Mouse (Mus musculus): ENCODE results near the gene Gnai2. TPM values are rescaled to one million over a fixed set of nuclear protein-coding genes. Genes with fewer than 3 reads are reported as not detected.

The Gnai2 gene
- polyA plus RNA-seq, 1 experiment, result 499 TPM

- TF ChIP-seq SRF (IDR thresholded peaks at IDR 0.05; ENCODE audit: control insufficient read depth, insufficient read length, low read depth), result no peak
- no peak for TF ChIP-seq POLR2A (IDR thresholded peaks at IDR 0.05; ENCODE audit: insufficient read length, low read depth)
- no peak for TF ChIP-seq POLR2AphosphoS2 (IDR thresholded peaks at IDR 0.05; ENCODE audit: insufficient read length, low read depth)
- no peak for TF ChIP-seq MYOG (IDR thresholded peaks at IDR 0.05; ENCODE audit: control insufficient read depth in 1 of 3, insufficient read depth in 1 of 3, insufficient read length in 2 of 3, low read depth in 2 of 3)
- no peak for TF ChIP-seq CEBPB (IDR thresholded peaks at IDR 0.05; ENCODE audit: insufficient read depth, poor library complexity, severe bottlenecking)
- no peak for TF ChIP-seq TCF3 (IDR thresholded peaks at IDR 0.05; ENCODE audit: insufficient read length, low read depth)
- no peak for TF ChIP-seq REST (IDR thresholded peaks at IDR 0.05; ENCODE audit: insufficient read depth, insufficient read length)
- no peak for TF ChIP-seq MAX (IDR thresholded peaks at IDR 0.05; ENCODE audit: low read depth)
- no peak for TF ChIP-seq USF1 (IDR thresholded peaks at IDR 0.05; ENCODE audit: low read depth)
- no peak for TF ChIP-seq TCF12 (IDR thresholded peaks at IDR 0.05; ENCODE audit: insufficient read depth, poor library complexity, severe bottlenecking)
- no peak for TF ChIP-seq E2F4 (IDR thresholded peaks at IDR 0.05; ENCODE audit: insufficient read depth)
- no peak for TF ChIP-seq MYOD1 (IDR thresholded peaks at IDR 0.05; ENCODE audit: control insufficient read depth in 1 of 3, insufficient read length in 2 of 3, low read depth in 2 of 3)
- peaks cover 11% of the 10 kb centered on the region for H3K79me2 ChIP-seq (ENCODE audit: control insufficient read depth, insufficient read depth)
- H3K4me3 ChIP-seq, result no peak overlapping the region
- no peaks in the 10 kb centered on the region for H3K36me3 ChIP-seq (ENCODE audit: control insufficient read depth, insufficient read depth)
- no peak overlapping the region for H3K4me2 ChIP-seq (ENCODE audit: low read depth)
- H3ac ChIP-seq (ENCODE audit: control insufficient read depth, insufficient read length), result no peak overlapping the region
- H3K27me3 ChIP-seq (ENCODE audit: control insufficient read depth, insufficient read depth, insufficient read length), result no peaks in the 10 kb centered on the region
These were observed 63.4 kb downstream of the Gnai2 start for GRCm38 (mm10) chr9:107571534-107572326.

GRCm38 (mm10) chr9:107570845-107571244 lies 64.3 kb downstream of the Gnai2 start:
- no peak overlapping the region for H3K4me2 ChIP-seq (ENCODE audit: low read depth)
- no peak overlapping the region for H3K4me3 ChIP-seq
- no peak overlapping the region for H3ac ChIP-seq (ENCODE audit: control insufficient read depth, insufficient read length)
- H3K36me3 ChIP-seq (ENCODE audit: control insufficient read depth, insufficient read depth), result no peaks in the 10 kb centered on the region
- TF ChIP-seq MYOD1 (IDR thresholded peaks at IDR 0.05; ENCODE audit: control insufficient read depth in 1 of 3, insufficient read length in 2 of 3, low read depth in 2 of 3) (no peak), E2F4 (IDR thresholded peaks at IDR 0.05; ENCODE audit: insufficient read depth) (no peak), REST (IDR thresholded peaks at IDR 0.05; ENCODE audit: insufficient read depth, insufficient read length) (no peak), MAX (IDR thresholded peaks at IDR 0.05; ENCODE audit: low read depth) (no peak), CEBPB (IDR thresholded peaks at IDR 0.05; ENCODE audit: insufficient read depth, poor library complexity, severe bottlenecking) (no peak), POLR2AphosphoS2 (IDR thresholded peaks at IDR 0.05; ENCODE audit: insufficient read length, low read depth) (no peak), TCF3 (IDR thresholded peaks at IDR 0.05; ENCODE audit: insufficient read length, low read depth) (no peak), USF1 (IDR thresholded peaks at IDR 0.05; ENCODE audit: low read depth) (no peak), POLR2A (IDR thresholded peaks at IDR 0.05; ENCODE audit: insufficient read length, low read depth) (no peak), MYOG (IDR thresholded peaks at IDR 0.05; ENCODE audit: control insufficient read depth in 1 of 3, insufficient read depth in 1 of 3, insufficient read length in 2 of 3, low read depth in 2 of 3) (no peak)
- H3K79me2 ChIP-seq (ENCODE audit: control insufficient read depth, insufficient read depth), result peaks cover 11% of the 10 kb centered on the region
- H3K27me3 ChIP-seq (ENCODE audit: control insufficient read depth, insufficient read depth, insufficient read length), result no peaks in the 10 kb centered on the region

GRCm38 (mm10) chr9:107570016-107570415 lies 65.2 kb downstream of the Gnai2 start:
- Histone ChIP-seq H3K27me3 (ENCODE audit: control insufficient read depth, insufficient read depth, insufficient read length) (no peaks in the 10 kb centered on the region), H3K4me3 (peak overlapping the region; percentile 81), H3K4me2 (ENCODE audit: low read depth) (peak overlapping the region; percentile 98), H3ac (ENCODE audit: control insufficient read depth, insufficient read length) (peak overlapping the region; percentile 69), H3K36me3 (ENCODE audit: control insufficient read depth, insufficient read depth) (no peaks in the 10 kb centered on the region), H3K79me2 (ENCODE audit: control insufficient read depth, insufficient read depth) (peaks cover 11% of the 10 kb centered on the region)
- TF ChIP-seq E2F4 (IDR thresholded peaks at IDR 0.05; ENCODE audit: insufficient read depth) (no peak), POLR2A (IDR thresholded peaks at IDR 0.05; ENCODE audit: insufficient read length, low read depth) (no peak), POLR2AphosphoS2 (IDR thresholded peaks at IDR 0.05; ENCODE audit: insufficient read length, low read depth) (no peak), USF1 (IDR thresholded peaks at IDR 0.05; ENCODE audit: low read depth) (no peak), MYOD1 (IDR thresholded peaks at IDR 0.05; ENCODE audit: control insufficient read depth in 1 of 3, insufficient read length in 2 of 3, low read depth in 2 of 3) (no peak), TCF12 (IDR thresholded peaks at IDR 0.05; ENCODE audit: insufficient read depth, poor library complexity, severe bottlenecking) (no peak), TCF3 (IDR thresholded peaks at IDR 0.05; ENCODE audit: insufficient read length, low read depth) (no peak), REST (IDR thresholded peaks at IDR 0.05; ENCODE audit: insufficient read depth, insufficient read length) (no peak), SRF (IDR thresholded peaks at IDR 0.05; ENCODE audit: control insufficient read depth, insufficient read length, low read depth) (no peak), MYOG (IDR thresholded peaks at IDR 0.05; ENCODE audit: control insufficient read depth in 1 of 3, insufficient read depth in 1 of 3, insufficient read length in 2 of 3, low read depth in 2 of 3) (no peak), MAX (IDR thresholded peaks at IDR 0.05; ENCODE audit: low read depth) (no peak), CEBPB (IDR thresholded peaks at IDR 0.05; ENCODE audit: insufficient read depth, poor library complexity, severe bottlenecking) (no peak)

- no peaks in the 10 kb centered on the region for H3K27me3 ChIP-seq (ENCODE audit: control insufficient read depth, insufficient read depth, insufficient read length)
- H3K79me2 ChIP-seq (ENCODE audit: control insufficient read depth, insufficient read depth), result peaks cover 11% of the 10 kb centered on the region
- H3ac ChIP-seq (ENCODE audit: control insufficient read depth, insufficient read length), result peak overlapping the region; percentile 69
- peak overlapping the region; percentile 98 for H3K4me2 ChIP-seq (ENCODE audit: low read depth)
- no peaks in the 10 kb centered on the region for H3K36me3 ChIP-seq (ENCODE audit: control insufficient read depth, insufficient read depth)
- TF ChIP-seq MAX (IDR thresholded peaks at IDR 0.05; ENCODE audit: low read depth) (no peak), TCF12 (IDR thresholded peaks at IDR 0.05; ENCODE audit: insufficient read depth, poor library complexity, severe bottlenecking) (no peak), MYOD1 (IDR thresholded peaks at IDR 0.05; ENCODE audit: control insufficient read depth in 1 of 3, insufficient read length in 2 of 3, low read depth in 2 of 3) (no peak), REST (IDR thresholded peaks at IDR 0.05; ENCODE audit: insufficient read depth, insufficient read length) (no peak), POLR2AphosphoS2 (IDR thresholded peaks at IDR 0.05; ENCODE audit: insufficient read length, low read depth) (no peak), E2F4 (IDR thresholded peaks at IDR 0.05; ENCODE audit: insufficient read depth) (no peak), USF1 (IDR thresholded peaks at IDR 0.05; ENCODE audit: low read depth) (peak; percentile 28)
- H3K4me3 ChIP-seq, result peak overlapping the region; percentile 81
These were observed 65.9 kb downstream of the Gnai2 start for GRCm38 (mm10) chr9:107569270-107569669.

Data from myocyte (in vitro differentiated cells).